Mouse (Mus musculus) limb, embryonic 15.5 days (tissue): Measurements from ENCODE around the gene Lce1h. TPM values are rescaled to one million over a fixed set of nuclear protein-coding genes. Genes with fewer than 3 reads are reported as not detected.

Source experiments
- ATAC-seq: fragments of 200-750 bp; cut with Nextera tagmentation; 2 replicates; pipeline ENCODE4 v1.8.0; 2017; ENCODE audit warnings: low read depth, moderate TSS enrichment; ENCODE audit not compliant: insufficient number of reproducible peaks, low FRiP score, low TSS enrichment
- H3K27ac ChIP-seq: fragments of 300-500 bp; sonication (generic); 2 replicates; pipeline ENCODE4 v1.5.1; 2015; ENCODE audit warnings: moderate library complexity, mild to moderate bottlenecking, inconsistent platforms
- H3K27me3 ChIP-seq: fragments of 300-500 bp; sonication (generic); 2 replicates; pipeline ENCODE4 v1.6.1; 2015; ENCODE audit warnings: inconsistent platforms
- H3K36me3 ChIP-seq: fragments of 300-500 bp; sonication (generic); 2 replicates; pipeline ENCODE4 v1.6.1; 2015; ENCODE audit warnings: inconsistent platforms
- H3K4me1 ChIP-seq: fragments of 300-500 bp; sonication (generic); 2 replicates; pipeline ENCODE4 v1.6.1; 2015; ENCODE audit warnings: inconsistent platforms
- H3K4me2 ChIP-seq: fragments of 300-500 bp; sonication (generic); 2 replicates; pipeline ENCODE4 v1.6.1; 2015; ENCODE audit warnings: mild to moderate bottlenecking, inconsistent platforms
- H3K4me3 ChIP-seq: fragments of 300-500 bp; sonication (generic); 2 replicates; pipeline ENCODE4 v1.5.1; 2015; ENCODE audit warnings: mild to moderate bottlenecking, inconsistent platforms
- H3K9ac ChIP-seq: fragments of 300-500 bp; sonication (generic); 2 replicates; pipeline ENCODE4 v1.6.1; 2015; ENCODE audit warnings: inconsistent platforms
- H3K9me3 ChIP-seq: fragments of 300-500 bp; sonication (generic); 2 replicates; pipeline ENCODE4 v1.6.1; 2016; ENCODE audit warnings: inconsistent platforms
- WGBS: fragments of 180-500 bp; shearing (Covaris S2); methylation state at CpG from one replicate; pipeline ENCODE4 v1.1.7; 2015; 5-methylcytosine and 5-hydroxymethylcytosine counted together
- polyA plus RNA-seq: library from polyadenylated mRNA; unstranded; fragments of >200 nt; fragmentation: Nextera tagmentation; extraction: Ambion mirVana; gene quantifications from 2 replicates; pipeline ENCODE4 v1.2.1, GENCODE M21; 2015

Gene Lce1h
- 0.73 and 2.0 TPM in 2 replicates for polyA plus RNA-seq

DNA sequence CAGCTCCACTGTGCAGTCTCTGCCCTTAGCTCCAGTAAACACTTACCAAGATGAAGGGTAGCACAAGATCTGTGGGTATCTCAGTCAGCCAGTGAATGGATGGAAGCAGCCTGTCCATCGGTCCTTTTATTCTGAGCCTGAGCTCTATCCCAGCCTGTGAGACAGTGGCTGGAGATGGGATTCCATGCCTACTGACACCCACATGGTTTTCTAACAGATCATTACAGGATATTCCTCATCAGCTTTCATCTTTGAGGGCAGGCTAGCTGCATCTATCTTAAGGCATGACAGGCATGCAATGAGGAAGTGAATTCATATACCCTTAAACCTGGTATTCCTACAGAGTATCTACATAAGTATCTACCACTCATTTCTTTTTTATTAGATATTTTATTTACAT, at the start of gene Lce1h:
Gene Lce1h, minus strand, starts transcription at position 101 of the 400 bp plus-strand sequence.
- no peak within 1 kb of the TSS for H3K9ac ChIP-seq
- no peak within 1 kb of the TSS for H3K4me3 ChIP-seq
- WGBS, result 83% methylated on average over 1 of the region's 1 CpGs
- no peaks in the 10 kb centered on the region for H3K27me3 ChIP-seq
- H3K27ac ChIP-seq, result no peak within 1 kb of the TSS
- H3K9me3 ChIP-seq, result no peaks in the 10 kb centered on the region
- ATAC-seq, result no peak
- H3K4me1 ChIP-seq, result no peaks in the 10 kb centered on the region
- H3K36me3 ChIP-seq, result no peaks in the 10 kb centered on the region
- H3K4me2 ChIP-seq, result no peak within 1 kb of the TSS

DNA sequence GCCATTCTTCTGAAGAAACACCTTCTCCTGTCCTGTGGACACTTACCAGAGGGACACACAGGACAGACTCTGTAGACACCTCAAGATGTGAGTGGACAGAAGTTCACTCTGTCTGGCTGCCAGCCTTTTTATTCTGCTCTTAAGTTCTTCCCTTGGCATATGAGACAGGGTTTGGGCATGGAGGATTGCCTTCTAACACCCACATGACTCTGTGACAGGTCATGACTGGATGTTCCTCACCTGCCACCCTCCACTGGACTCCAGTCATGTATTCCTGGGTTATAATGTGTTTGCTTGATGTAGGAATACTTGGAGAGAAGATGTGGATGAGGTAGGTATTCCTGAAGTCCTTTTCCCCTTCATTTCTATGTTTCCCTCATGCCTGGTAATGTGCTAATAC, 42.9 kb upstream of the Lce1h start, which contains the start of gene Lce1k:
Gene Lce1k, minus strand, starts transcription at position 101 of the 400 bp plus-strand sequence.
- Histone ChIP-seq H3K36me3 (no peaks in the 10 kb centered on the region), H3K4me3 (no peak within 1 kb of the TSS), H3K4me1 (no peaks in the 10 kb centered on the region), H3K4me2 (no peak within 1 kb of the TSS), H3K9me3 (no peaks in the 10 kb centered on the region), H3K9ac (no peak within 1 kb of the TSS), H3K27ac (no peak within 1 kb of the TSS), H3K27me3 (no peaks in the 10 kb centered on the region)
- no peak for ATAC-seq

DNA sequence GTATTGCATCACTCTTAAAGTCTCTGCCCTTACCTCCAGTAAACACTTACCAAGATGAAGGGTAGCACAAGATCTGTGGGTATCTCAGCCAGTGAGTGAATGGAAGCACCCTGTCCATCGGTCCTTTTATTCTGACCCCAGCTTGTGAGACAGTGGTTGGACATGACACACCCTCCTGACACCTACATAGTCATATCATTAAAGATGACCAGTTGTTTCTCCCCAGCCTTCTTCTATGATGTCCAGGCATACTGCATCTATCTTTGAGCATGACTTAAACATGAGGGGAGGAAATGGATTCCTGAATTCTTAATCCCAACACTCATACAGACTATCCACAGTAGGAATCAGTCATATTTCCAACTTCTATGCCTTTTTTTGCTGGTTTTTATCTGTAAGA, 25.5 kb upstream of the Lce1h start, which contains the start of gene Lce1j:
Gene Lce1j, minus strand, starts transcription at position 101 of the 400 bp plus-strand sequence.
- 94% methylated on average over 1 of the region's 1 CpGs for WGBS
- no peaks in the 10 kb centered on the region for H3K36me3 ChIP-seq
- no peak within 1 kb of the TSS for H3K27ac ChIP-seq
- ATAC-seq, result no peak
- H3K4me1 ChIP-seq, result no peaks in the 10 kb centered on the region
- no peaks in the 10 kb centered on the region for H3K9me3 ChIP-seq
- H3K9ac ChIP-seq, result no peak within 1 kb of the TSS
- H3K4me3 ChIP-seq, result no peak within 1 kb of the TSS
- H3K4me2 ChIP-seq, result no peak within 1 kb of the TSS
- no peaks in the 10 kb centered on the region for H3K27me3 ChIP-seq

DNA sequence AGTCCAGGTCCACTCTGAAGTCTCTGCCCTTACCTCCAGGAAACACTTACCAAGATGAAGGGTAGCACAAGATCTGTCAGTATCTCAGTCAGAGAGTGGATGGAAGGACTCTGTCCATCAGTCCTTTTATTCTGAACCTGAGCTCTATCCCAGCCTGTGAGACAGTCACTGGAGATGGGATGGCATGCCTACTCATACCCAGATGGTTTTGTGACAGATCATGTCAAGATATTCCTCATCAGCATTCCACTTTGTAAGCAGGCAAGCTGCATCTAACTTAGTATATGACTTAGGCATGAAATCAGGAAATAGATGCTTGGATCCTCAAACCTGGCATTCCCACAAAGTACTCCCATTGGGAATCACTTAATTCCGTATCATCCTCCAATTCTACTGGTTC, 13.9 kb upstream of the Lce1h start, which contains the start of gene Lce1i:
Gene Lce1i, minus strand, starts transcription at position 101 of the 400 bp plus-strand sequence.
- Histone ChIP-seq H3K36me3 (no peaks in the 10 kb centered on the region), H3K27me3 (no peaks in the 10 kb centered on the region), H3K4me2 (no peak within 1 kb of the TSS), H3K4me3 (no peak within 1 kb of the TSS), H3K27ac (no peak within 1 kb of the TSS), H3K9ac (no peak within 1 kb of the TSS), H3K4me1 (no peaks in the 10 kb centered on the region), H3K9me3 (no peaks in the 10 kb centered on the region)
- 76% methylated on average over 1 of the region's 1 CpGs for WGBS
- ATAC-seq, result no peak

DNA sequence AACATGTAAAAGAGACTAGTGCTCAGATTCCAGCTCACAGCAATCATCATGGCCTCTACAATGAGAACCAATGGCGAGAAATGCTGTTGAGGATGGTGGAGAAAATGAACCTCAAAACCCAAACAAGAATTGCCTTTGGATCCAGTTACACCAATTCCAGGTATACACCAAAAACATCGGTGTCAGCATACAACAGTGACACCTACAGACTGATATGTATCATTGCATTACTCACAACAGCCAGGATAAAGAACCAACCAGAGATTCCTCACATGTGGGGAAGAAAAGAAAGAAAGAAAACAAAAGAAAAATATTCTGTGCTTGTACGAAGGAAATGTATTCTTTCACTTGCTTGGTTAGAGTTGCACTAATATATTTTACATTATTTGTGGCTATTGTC, 6.7 kb upstream of the Lce1h start:
- Histone ChIP-seq H3K36me3 (no peaks in the 10 kb centered on the region), H3K4me2 (no peak overlapping the region), H3K9me3 (no peaks in the 10 kb centered on the region), H3K9ac (no peak overlapping the region), H3K27ac (no peak overlapping the region), H3K4me3 (no peak overlapping the region), H3K4me1 (no peaks in the 10 kb centered on the region), H3K27me3 (no peaks in the 10 kb centered on the region)
- 18% methylated on average over 3 of the region's 3 CpGs for WGBS
- ATAC-seq, result no peak

DNA sequence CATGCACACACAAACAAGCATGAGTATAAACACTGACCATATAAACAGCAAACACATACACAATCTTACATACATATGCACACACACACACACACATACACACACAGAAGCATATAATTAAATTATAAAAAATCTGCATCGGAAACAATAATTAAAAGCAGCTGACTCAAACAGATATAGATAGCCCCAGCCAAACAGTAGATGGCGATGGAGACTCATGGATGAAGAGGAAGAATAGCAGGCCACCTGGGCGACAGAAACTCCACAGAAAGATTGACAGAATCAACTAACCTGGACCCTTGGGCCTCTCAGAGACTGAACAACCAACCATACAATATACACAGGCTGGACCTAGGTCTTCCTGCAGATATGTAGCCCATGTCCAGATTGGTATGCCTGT, 11.7 kb downstream of the Lce1h start:
- no peaks in the 10 kb centered on the region for H3K9me3 ChIP-seq
- H3K27ac ChIP-seq, result no peak overlapping the region
- H3K9ac ChIP-seq, result no peak overlapping the region
- no peak for ATAC-seq
- H3K4me3 ChIP-seq, result no peak overlapping the region
- no peaks in the 10 kb centered on the region for H3K4me1 ChIP-seq
- no peaks in the 10 kb centered on the region for H3K36me3 ChIP-seq
- no peaks in the 10 kb centered on the region for H3K27me3 ChIP-seq
- WGBS, result 29% methylated on average over 3 of the region's 3 CpGs
- no peak overlapping the region for H3K4me2 ChIP-seq

DNA sequence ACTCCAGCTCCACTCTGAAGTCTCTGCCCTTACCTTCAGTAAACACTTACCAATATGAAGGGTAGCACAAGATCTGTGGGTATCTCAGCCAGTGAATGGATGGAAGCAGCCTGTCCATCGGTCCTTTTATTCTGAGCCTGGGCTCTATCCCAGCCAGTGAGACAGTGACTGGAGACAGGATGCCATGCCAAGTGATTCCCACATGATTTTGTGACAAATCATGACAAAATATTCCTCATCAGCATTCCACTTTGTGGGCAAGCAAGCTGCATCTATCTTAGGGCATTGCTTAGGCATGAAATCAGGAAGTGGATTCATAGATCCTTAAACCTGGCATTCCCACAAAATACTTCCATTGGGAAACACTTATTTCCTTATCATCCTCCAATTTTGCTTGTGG, 12.6 kb downstream of the Lce1h start, which contains the start of gene Lce1g:
Gene Lce1g, minus strand, starts transcription at position 101 of the 400 bp plus-strand sequence.
- Histone ChIP-seq H3K27me3 (no peaks in the 10 kb centered on the region), H3K36me3 (no peaks in the 10 kb centered on the region)

DNA sequence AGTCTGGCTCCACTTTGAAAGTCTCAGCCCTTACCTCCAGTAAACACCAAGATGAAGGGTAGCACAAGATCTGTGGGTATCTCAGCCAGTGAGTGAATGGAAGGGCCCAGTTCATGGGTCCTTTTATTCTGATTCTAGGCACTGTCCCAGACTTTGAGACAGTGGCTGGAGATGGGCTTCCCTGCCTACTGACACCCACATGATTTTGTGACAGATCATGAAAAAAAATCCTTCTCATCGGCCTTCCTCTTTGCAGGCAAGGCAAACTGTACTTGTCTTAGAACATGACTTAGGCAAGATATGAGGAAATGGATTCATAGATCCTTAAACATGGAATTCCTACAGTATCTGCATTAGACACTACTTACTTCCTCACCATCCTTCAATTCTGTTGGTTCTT, 25.9 kb downstream of the Lce1h start, which contains the start of gene Gm38119:
Gene Gm38119, minus strand, starts transcription at position 101 of the 400 bp plus-strand sequence.
- Histone ChIP-seq H3K9ac (no peak within 1 kb of the TSS), H3K9me3 (no peaks in the 10 kb centered on the region), H3K27me3 (no peaks in the 10 kb centered on the region), H3K4me3 (no peak within 1 kb of the TSS), H3K27ac (no peak within 1 kb of the TSS), H3K36me3 (no peaks in the 10 kb centered on the region), H3K4me1 (no peaks in the 10 kb centered on the region), H3K4me2 (no peak within 1 kb of the TSS)
- ATAC-seq, result no peak
- WGBS, result 81% methylated on average over 1 of the region's 1 CpGs

More for the DNA sequence above, 12.6 kb downstream of the Lce1h start, which contains the start of gene Lce1g:
- no peaks in the 10 kb centered on the region for H3K9me3 ChIP-seq
- no peak within 1 kb of the TSS for H3K9ac ChIP-seq
- H3K4me1 ChIP-seq, result no peaks in the 10 kb centered on the region
- no peak within 1 kb of the TSS for H3K27ac ChIP-seq
- H3K4me3 ChIP-seq, result no peak within 1 kb of the TSS
- no peak for ATAC-seq
- 85% methylated on average over 1 of the region's 1 CpGs for WGBS
- H3K4me2 ChIP-seq, result no peak within 1 kb of the TSS

DNA sequence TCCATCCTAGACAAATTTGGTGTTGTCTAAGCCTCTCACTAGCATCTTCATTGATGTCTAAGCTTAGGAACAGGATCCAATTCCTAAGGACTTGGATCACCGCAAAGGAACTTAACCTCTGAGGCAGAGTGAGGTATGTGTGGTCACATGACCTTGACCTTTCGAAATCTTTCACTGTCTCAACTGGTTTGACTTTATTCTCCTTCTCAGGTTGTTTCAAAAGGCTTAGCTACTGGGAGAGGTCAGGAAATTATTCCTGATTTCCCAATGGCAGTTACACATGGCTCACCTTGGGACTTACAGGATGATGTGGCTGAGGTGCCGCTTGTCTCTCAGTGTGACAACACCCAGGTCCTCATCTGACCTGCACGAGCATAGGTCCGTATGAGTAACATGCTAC, 42.2 kb downstream of the Lce1h start:
- H3K4me2 ChIP-seq, result no peak overlapping the region
- no peak overlapping the region for H3K27ac ChIP-seq
- 81% methylated on average over 5 of the region's 5 CpGs for WGBS
- no peak for ATAC-seq
- H3K9ac ChIP-seq, result no peak overlapping the region
- H3K36me3 ChIP-seq, result no peaks in the 10 kb centered on the region
- no peaks in the 10 kb centered on the region for H3K9me3 ChIP-seq
- no peak overlapping the region for H3K4me3 ChIP-seq
- no peaks in the 10 kb centered on the region for H3K27me3 ChIP-seq
- no peaks in the 10 kb centered on the region for H3K4me1 ChIP-seq

DNA sequence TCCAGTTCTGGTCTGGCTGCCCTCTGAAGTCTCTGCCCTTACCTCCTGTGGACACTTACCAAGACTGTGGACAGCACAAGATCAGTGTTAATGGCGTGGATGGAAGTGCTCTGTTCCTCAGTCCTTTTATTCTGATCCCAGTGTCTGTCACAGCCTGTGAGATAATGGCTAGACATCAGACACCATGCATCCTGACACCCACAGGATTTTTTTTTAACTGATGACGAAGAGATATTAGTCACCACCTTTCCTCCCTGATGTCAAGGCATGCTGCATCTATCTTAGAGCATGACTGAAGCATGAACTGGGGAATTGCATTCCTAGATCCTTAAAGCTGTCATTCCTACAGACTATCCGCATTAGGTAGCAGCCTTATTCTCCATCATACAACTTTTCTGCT, 44.6 kb downstream of the Lce1h start, which contains the start of gene Lce1f:
Gene Lce1f, minus strand, starts transcription at position 101 of the 400 bp plus-strand sequence.
- H3K4me3 ChIP-seq, result no peak within 1 kb of the TSS
- H3K4me2 ChIP-seq, result no peak within 1 kb of the TSS
- H3K27ac ChIP-seq, result no peak within 1 kb of the TSS
- 66% methylated on average over 3 of the region's 3 CpGs for WGBS
- H3K27me3 ChIP-seq, result no peaks in the 10 kb centered on the region
- ATAC-seq, result no peak
- H3K36me3 ChIP-seq, result no peaks in the 10 kb centered on the region
- no peaks in the 10 kb centered on the region for H3K9me3 ChIP-seq
- no peak within 1 kb of the TSS for H3K9ac ChIP-seq
- no peaks in the 10 kb centered on the region for H3K4me1 ChIP-seq

DNA sequence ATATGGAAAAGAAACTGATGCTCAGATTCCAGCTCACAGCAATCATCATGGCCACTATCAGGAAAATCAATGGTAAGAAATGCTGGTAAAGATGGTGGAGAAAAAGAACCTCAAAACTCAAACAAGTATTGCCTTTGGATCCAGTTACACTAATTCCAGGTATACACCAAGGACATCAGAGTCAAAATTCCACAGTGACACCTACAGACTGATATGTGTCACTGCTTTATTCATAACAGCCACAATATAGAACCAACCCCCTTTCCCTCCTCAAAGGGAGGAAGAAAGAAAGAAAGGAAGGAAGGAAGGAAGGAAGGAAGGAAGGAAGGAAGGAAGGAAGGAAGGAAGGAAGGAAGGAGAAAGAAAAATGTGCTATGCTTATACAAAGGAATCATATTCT, 49.7 kb downstream of the Lce1h start:
- Histone ChIP-seq H3K9ac (no peak overlapping the region), H3K27me3 (no peaks in the 10 kb centered on the region), H3K9me3 (no peaks in the 10 kb centered on the region), H3K4me1 (no peaks in the 10 kb centered on the region), H3K4me3 (no peak overlapping the region), H3K4me2 (no peak overlapping the region), H3K27ac (no peak overlapping the region), H3K36me3 (no peaks in the 10 kb centered on the region)
- ATAC-seq, result no peak
